Comparison of ENCODE assay signal across 8 mouse cellular contexts in genomic region chr11:3330991-3331750, GRCm38 (mm10). TPM values are rescaled to one million over a fixed set of nuclear protein-coding genes. Genes with fewer than 3 reads are reported as not detected.
DNase-seq lines count a peak whose midpoint lies in the region; ATAC-seq and TF ChIP-seq lines count a peak whose summit lies in the region.

No protein-coding gene starts in this region.

- no peaks in the 10 kb centered on the region for H3K9me3 ChIP-seq in heart, embryonic 11.5 days (replicated peaks; ENCODE audit: control insufficient read depth, low read length)
- H3K9me3 ChIP-seq in G1E (replicated peaks): peaks cover 6% of the 10 kb centered on the region; the same call in 1 of the 2 replicates
- H3K9me3 ChIP-seq in forebrain, embryonic 12.5 days: no peaks in the 10 kb centered on the region
- H3K9me3 ChIP-seq in limb, embryonic 13.5 days: no peaks in the 10 kb centered on the region

- no peaks in the 10 kb centered on the region for H3K27me3 ChIP-seq in heart, embryonic 11.5 days (ENCODE audit: control insufficient read depth, insufficient read depth, low read length)
- H3K27me3 ChIP-seq in G1E (ENCODE audit: insufficient read depth, low read length): peaks cover 46% of the 10 kb centered on the region
- H3K27me3 ChIP-seq in forebrain, embryonic 12.5 days: peaks cover 11% of the 10 kb centered on the region
- H3K27me3 ChIP-seq in limb, embryonic 13.5 days: no peaks in the 10 kb centered on the region

- peak overlapping the region; percentile 97 for H3K4me2 ChIP-seq in heart, embryonic 11.5 days
- H3K4me2 ChIP-seq in forebrain, embryonic 12.5 days: peak overlapping the region; percentile 97
- H3K4me2 ChIP-seq in limb, embryonic 13.5 days (replicated peaks): peak overlapping the region; percentile 99

- no peak for ATAC-seq in heart, embryonic 11.5 days (replicated peaks; ENCODE audit: insufficient number of reproducible peaks, low FRiP score, low TSS enrichment)
- ATAC-seq in G1E (ENCODE audit: extremely low read depth, insufficient number of reproducible peaks, low FRiP score, poor library complexity, severe bottlenecking): no peak
- no peak for ATAC-seq in forebrain, embryonic 12.5 days (ENCODE audit: low FRiP score)
- ATAC-seq in limb, embryonic 13.5 days (ENCODE audit: low FRiP score, low read depth): no peak

- peaks cover 24% of the 10 kb centered on the region for H3K4me1 ChIP-seq in heart, embryonic 11.5 days (ENCODE audit: control insufficient read depth, insufficient read depth, low read length)
- peaks cover 47% of the 10 kb centered on the region for H3K4me1 ChIP-seq in G1E (ENCODE audit: insufficient read depth, low read depth, low read length)
- H3K4me1 ChIP-seq in forebrain, embryonic 12.5 days: peaks cover 30% of the 10 kb centered on the region
- H3K4me1 ChIP-seq in limb, embryonic 13.5 days: peaks cover 36% of the 10 kb centered on the region

- intact Hi-C loops in heart, postnatal 14 days (cut with DNase I): loop anchor here (2.0 kb wide), 1 partner anchor 40 kb away; no protein-coding TSS in a partner anchor

- DNase-seq in heart, postnatal 14 days: no peak
- no peak for DNase-seq in G1E (ENCODE audit: low spot score)
- peak; percentile 43 for DNase-seq in retina, postnatal 1 day
- no peak for DNase-seq in right cerebral cortex, adult 2 months (ENCODE audit: low spot score in 2 of 2)
- no peak for DNase-seq in urinary bladder, postnatal 25 days (ENCODE audit: low spot score)

- H3K4me3 ChIP-seq in heart, embryonic 11.5 days (ENCODE audit: low read depth, low read length): peak overlapping the region; percentile 46
- peak overlapping the region; percentile 67; the same call in 1 of the 2 replicates for H3K4me3 ChIP-seq in G1E (ENCODE audit: low read depth, low read length)
- H3K4me3 ChIP-seq in forebrain, embryonic 12.5 days (replicated peaks): peak overlapping the region; percentile 49
- H3K4me3 ChIP-seq in limb, embryonic 13.5 days: peak overlapping the region; percentile 54

- WGBS in heart, embryonic 11.5 days (ENCODE audit: insufficient replicate concordance): 6% methylated on average over 14 of the region's 14 CpGs
- under 1% methylated on average over 14 of the region's 14 CpGs for WGBS in forebrain, embryonic 12.5 days
- WGBS in limb, embryonic 13.5 days: 4% methylated on average over 14 of the region's 14 CpGs

- no peaks in the 10 kb centered on the region for H3K36me3 ChIP-seq in heart, embryonic 11.5 days (ENCODE audit: control insufficient read depth, insufficient read depth, low read length)
- no peaks in the 10 kb centered on the region for H3K36me3 ChIP-seq in G1E (replicated peaks)
- no peaks in the 10 kb centered on the region for H3K36me3 ChIP-seq in forebrain, embryonic 12.5 days (replicated peaks)
- peaks cover 7% of the 10 kb centered on the region; the same call in 1 of the 2 replicates for H3K36me3 ChIP-seq in limb, embryonic 13.5 days

- no peak for TF ChIP-seq CTCF in G1E (IDR thresholded peaks at IDR 0.05; ENCODE audit: low read depth, low read length)

- no peak overlapping the region for H3K27ac ChIP-seq in heart, embryonic 11.5 days (ENCODE audit: low read depth, low read length)
- peak overlapping the region; percentile 54; the same call in 1 of the 2 replicates for H3K27ac ChIP-seq in forebrain, embryonic 12.5 days
- H3K27ac ChIP-seq in limb, embryonic 13.5 days: peak overlapping the region; percentile 70

- H3K9ac ChIP-seq in heart, embryonic 11.5 days (ENCODE audit: low read depth, low read length): peak overlapping the region; percentile 60
- H3K9ac ChIP-seq in forebrain, embryonic 12.5 days: peak overlapping the region; percentile 63
- H3K9ac ChIP-seq in limb, embryonic 13.5 days: peak overlapping the region; percentile 68

RNA-seq across cellular contexts. Expression of gene Pik3ip1, which starts 1.0 kb away (rescaled TPM):
- 12.2 and 14.2 TPM in 2 replicates for polyA plus RNA-seq in heart, embryonic 11.5 days (2014; fragmentation: Nextera tagmentation; extraction: Ambion mirVana)
- 10 to 100 TPM; 34.0 to 39.8 TPM for total RNA-seq in heart, postnatal 14 days (2021)
- total RNA-seq in G1E (2014; fragmentation: Nextera tagmentation): 0.53 and 0.92 TPM in 2 replicates
- 2.2 and 2.4 TPM in 2 replicates for total RNA-seq in G1E (2017)
- polyA plus RNA-seq in G1E (2012): 4.8 and 5.4 TPM in 2 replicates
- polyA plus RNA-seq in forebrain, embryonic 12.5 days (2016; fragmentation: Nextera tagmentation; extraction: Ambion mirVana): 12.8 and 13.3 TPM in 2 replicates
- 15.7 and 17.2 TPM in 2 replicates for polyA plus RNA-seq in limb, embryonic 13.5 days (2015; fragmentation: Nextera tagmentation; extraction: Ambion mirVana)

RNA-seq across cellular contexts. Expression of gene Patz1, which starts 42.5 kb away (rescaled TPM):
- polyA plus RNA-seq in heart, embryonic 11.5 days (2014; fragmentation: Nextera tagmentation; extraction: Ambion mirVana): 26.6 and 28.6 TPM in 2 replicates
- total RNA-seq in heart, postnatal 14 days (2021): 10 to 100 TPM; 26.6 to 30.4 TPM
- total RNA-seq in G1E (2014; fragmentation: Nextera tagmentation): 71.9 and 89.1 TPM in 2 replicates
- total RNA-seq in G1E (2017): 56.5 and 66.6 TPM in 2 replicates
- 86.1 and 112 TPM in 2 replicates for polyA plus RNA-seq in G1E (2012)
- 126 and 128 TPM in 2 replicates for polyA plus RNA-seq in forebrain, embryonic 12.5 days (2016; fragmentation: Nextera tagmentation; extraction: Ambion mirVana)
- 45.5 and 48.7 TPM in 2 replicates for polyA plus RNA-seq in limb, embryonic 13.5 days (2015; fragmentation: Nextera tagmentation; extraction: Ambion mirVana)
